Mouse (Mus musculus): ENCODE data around the gene Sirpa.

The Sirpa gene

GRCm38 (mm10) chr2:129606269-129606668 lies 13.6 kb downstream of the Sirpa start:
- no peak for DNase-seq (ENCODE audit: low spot score in 2 of 2)

DNA sequence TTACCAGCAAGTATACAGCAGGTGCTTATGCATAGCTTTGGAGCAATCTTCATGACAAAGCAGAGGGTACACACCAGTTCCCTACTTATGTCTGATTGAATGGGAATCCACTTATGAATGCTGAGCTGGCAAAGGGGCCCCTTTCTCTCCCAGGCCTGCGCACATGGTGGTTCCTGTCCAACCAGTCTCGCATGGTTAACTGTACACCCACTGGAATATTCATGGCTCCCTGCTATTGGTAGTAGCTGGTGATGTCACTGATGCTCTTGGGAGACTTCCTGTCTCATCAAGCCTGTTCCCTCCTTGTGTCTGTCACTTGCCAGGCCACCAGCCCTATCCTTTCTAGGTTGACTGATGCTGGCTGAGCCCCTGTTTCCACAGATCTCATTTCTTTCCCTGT lies 14.3 kb downstream of the Sirpa start:
- DNase-seq (ENCODE audit: low spot score in 2 of 2): no peak

DNA sequence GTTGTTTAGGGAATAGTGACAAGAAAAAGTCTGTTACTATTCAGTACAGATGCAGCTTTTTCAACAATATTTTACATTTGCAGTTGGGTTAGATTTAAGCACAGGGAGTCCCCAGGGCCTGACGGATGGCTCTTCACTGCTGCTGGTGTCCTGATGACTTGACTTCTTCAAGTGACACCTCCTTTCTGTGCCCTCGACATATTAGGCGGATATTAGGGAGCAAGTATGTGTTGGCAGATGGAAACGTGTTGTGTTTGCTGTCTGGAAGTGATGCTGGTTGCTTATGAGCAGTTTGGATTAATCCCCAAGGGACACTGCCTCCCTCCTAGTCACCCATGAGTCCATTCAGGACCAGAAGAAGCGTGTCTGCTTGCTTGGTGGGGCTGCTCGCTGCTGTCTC lies 21.3 kb downstream of the Sirpa start:
- no peak for DNase-seq (ENCODE audit: low spot score in 2 of 2)

GRCm38 (mm10) chr2:129614482-129615185 lies 22.0 kb downstream of the Sirpa start:
- no peak for DNase-seq (ENCODE audit: low spot score in 2 of 2)

DNA sequence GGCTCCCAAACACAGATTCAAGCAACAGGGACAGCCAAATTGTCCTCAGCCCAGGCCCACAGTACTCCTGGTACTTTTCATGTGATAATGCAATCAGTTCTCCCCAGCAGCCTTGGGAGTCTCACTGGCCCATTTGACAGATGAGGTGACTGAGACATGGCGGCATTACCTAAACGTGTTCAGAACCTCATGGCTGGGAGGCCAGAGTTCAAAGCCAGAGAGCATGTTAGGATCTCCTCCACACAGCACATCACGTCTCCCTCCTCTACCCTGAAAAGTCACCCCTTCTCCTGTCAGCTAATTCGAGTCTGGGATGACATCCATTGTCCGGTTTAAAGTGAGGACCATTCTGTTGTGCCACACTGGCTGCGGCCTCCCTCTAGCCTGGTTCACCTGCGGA lies 27.5 kb downstream of the Sirpa start:
- no peak for DNase-seq (ENCODE audit: low spot score in 2 of 2)

GRCm38 (mm10) chr2:129620881-129621280 lies 28.2 kb downstream of the Sirpa start:
- DNase-seq (ENCODE audit: low spot score in 2 of 2): no peak

DNA sequence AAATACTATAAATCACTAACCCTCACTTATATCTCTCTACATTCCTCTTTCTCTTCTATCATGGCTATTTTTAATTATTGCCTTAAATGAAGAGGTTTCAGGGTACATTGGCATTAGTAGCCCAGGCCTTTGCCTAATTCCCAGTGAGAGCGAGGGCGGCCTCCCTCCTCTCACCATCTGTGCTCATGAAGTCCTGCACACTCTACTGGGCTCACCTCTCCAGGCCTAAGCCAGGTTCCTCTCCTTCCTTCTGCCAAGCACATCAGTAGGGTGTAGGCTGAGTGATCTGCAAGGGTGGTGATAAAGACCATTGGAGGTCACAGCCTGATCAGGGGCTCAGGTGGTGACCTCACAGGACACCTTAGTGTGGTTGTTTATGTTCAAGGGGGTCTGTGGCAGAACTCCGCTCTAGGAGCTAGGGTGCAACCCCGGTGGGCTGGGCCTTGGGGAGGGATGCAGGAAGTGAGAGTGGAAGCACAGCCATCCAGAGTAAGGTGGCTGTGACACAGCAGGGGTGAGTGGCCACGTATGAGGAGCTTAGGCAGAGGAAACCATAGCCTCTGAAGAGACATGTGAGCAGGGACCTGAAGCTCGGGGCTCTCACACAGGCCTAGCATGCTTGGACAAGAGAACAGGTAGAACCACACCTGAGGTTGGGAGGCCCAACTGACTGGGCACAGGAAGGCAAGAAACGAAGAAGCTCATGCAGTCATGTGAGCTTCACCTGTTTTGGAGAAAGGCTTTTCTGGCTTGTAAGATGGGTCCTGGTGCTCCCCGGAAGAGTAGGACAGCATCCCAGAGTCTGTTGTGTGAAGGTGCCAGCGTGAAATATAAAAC lies 29.2 kb downstream of the Sirpa start:
- DNase-seq (ENCODE audit: low spot score in 2 of 2): no peak

DNA sequence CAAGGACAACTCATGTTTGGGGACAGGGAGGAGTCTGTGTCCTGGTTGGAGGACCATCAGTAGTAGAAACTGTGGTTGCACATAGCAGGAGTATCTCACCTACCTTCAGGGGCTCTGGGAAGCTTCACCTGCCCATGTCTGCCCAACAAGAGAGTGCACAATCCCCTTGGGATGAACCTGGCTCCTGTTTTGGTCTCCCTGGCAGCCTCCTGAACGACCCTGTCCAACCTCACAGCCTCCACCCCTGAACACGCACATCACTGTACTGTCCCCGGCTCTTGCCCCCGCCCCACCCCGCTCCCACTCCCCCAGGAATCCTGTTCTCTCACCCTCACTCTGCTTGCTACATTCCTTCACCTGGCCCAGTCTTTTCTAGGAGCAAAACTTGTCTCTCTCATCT lies 30.3 kb downstream of the Sirpa start:
- no peak for DNase-seq (ENCODE audit: low spot score in 2 of 2)

DNA sequence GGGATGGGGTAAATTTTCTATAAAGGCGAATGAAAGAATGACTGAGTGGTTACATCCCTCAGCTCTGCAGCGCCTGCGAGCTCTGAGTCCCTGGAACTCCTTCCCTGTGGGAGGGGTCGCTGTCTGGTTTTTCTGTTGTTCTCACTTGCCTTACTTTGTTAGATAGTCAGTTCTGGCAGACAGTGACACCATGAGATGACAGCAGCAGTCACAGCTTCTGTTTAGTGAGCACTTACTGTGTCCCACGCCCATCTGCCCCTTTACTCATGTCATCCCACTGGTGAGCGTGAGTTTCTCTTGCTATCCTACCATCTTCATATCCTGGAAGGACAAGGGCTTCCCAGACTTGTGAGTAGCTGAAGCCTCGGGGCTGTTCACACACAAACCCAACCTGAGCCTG lies 31.1 kb downstream of the Sirpa start:
- no peak for DNase-seq (ENCODE audit: low spot score in 2 of 2)

DNA sequence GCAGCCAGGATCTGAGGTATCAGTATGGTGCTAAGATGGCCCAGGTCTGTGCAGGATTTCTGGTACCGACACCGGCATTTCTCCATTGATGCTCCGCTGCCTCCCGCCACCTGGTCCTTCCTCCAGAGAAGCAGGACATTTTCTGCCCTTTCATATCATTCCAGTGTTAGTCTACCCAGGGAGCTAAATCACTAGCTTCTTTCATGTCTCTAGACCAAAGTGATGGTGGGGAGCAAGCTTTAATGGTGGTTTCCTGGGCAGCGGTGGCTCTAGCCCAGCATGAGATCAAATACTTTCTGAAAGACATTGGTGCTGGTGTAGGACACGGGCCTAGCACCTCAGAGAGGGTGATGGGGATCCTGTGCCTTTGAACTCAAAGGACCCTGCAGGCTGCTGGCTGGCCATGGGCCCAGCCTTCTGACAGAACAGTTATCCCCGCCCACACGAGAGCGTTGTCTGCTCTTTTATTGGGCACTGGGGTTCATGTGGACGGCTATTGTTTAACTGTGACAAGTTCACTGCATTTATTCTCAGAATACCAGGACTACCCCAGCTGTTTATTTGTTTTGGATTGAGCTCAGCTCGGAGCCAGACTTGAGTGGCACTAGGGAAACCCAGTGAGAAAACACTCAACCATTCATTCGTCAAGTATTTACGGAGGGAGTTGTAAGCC lies 31.7 kb downstream of the Sirpa start:
- no peak for DNase-seq (ENCODE audit: low spot score in 2 of 2)

DNA sequence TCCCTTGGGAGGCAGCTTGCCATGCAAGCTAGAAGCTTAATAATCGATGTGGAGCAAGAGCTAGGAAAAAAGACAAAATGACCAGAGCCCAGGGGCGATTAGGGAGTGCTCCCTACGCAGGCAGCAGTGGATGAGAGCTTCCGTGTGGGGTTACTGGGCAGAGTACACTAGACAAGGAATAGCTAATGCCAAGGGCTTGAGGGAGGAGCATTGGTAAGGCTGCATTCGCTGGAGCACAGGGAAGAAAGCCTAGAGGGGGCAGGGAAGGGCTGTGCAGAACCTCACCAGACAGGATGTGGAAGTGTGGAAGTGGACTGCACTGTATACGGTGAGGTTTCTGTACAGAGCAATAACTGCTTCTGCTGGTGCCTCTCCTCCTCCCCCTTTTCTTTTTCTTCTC lies 32.3 kb downstream of the Sirpa start:
- DNase-seq (ENCODE audit: low spot score in 2 of 2): no peak

DNA sequence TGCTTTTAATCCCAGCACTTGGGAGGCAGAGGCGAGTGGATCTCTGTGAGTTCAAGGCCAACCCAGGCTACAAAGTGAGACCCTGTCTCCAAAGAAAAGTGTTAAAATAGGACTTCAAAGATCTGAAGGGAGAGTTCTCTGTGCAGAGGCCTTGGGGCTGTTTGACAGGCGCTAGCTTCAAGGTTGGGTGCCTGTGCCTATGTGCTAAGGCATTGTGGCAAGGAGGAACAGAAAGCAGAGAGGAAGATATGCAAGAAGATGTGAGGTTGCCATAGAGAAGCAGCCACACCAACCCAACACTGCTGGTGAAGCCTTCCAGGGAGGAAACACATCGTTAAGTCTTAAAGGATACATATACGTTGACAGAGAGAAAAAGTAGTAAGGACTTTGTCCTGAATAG lies 33.2 kb downstream of the Sirpa start:
- no peak for DNase-seq (ENCODE audit: low spot score in 2 of 2)

DNA sequence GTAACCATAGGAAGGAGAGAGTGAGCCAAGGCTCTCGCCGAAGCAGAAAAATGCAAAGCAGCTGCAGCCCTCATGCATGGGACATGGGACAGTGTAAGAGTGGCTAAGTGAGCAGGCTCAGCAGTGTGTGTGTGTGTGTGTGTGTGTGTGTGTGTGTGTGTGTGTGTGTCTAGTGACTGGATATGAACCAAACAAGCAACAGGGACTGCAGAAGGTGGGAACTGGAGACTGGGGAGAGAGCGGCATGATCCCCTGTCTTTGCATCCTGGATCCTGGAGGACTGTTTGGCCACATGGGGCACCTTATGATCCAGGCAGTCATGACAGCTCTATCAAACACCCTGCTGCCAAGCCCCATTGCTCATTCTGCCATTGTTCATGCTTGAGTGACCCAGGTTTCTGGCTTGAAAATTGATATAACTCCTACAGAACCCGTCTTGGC lies 34.0 kb downstream of the Sirpa start:
- DNase-seq (ENCODE audit: low spot score in 2 of 2): no peak

DNA sequence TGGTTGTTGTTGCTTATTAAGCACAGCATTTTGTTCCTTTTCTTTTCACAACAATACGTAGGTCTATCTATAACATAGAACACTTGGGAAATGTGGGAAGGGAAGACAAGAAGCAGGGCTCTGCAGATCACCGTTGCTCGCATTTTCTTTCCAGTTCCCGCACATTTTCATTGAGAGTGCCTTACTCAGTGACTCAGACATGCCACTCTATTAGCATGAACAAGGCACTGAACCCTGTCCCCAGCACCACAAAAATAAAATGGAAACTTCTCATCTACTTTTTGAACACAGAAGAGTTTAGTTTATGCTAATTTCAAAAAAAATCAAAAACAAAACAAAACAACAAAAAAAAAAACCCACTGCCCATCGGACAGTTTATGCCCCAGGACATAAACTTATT lies 34.5 kb downstream of the Sirpa start:
- DNase-seq (ENCODE audit: low spot score in 2 of 2): no peak

DNA sequence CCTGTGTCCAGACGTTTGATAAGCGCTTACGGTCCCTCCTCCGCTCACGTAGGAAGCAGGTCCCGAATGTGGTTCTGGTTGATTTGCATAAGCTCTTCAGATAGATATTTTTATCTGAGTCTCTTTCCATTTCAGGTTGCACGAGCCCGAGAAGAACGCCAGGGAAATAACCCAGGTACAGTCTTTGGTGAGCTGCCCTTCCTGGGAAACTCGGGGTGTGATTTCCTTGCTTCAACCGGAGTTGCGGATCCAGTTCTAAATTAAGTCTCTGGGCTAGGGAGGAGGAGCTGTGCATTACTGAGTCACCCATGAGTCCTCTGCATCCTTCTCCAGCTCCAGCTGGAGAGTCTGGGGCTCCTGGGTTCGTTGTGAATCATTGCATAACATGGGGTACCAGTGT lies 35.2 kb downstream of the Sirpa start:
- DNase-seq (ENCODE audit: low spot score in 2 of 2): no peak

DNA sequence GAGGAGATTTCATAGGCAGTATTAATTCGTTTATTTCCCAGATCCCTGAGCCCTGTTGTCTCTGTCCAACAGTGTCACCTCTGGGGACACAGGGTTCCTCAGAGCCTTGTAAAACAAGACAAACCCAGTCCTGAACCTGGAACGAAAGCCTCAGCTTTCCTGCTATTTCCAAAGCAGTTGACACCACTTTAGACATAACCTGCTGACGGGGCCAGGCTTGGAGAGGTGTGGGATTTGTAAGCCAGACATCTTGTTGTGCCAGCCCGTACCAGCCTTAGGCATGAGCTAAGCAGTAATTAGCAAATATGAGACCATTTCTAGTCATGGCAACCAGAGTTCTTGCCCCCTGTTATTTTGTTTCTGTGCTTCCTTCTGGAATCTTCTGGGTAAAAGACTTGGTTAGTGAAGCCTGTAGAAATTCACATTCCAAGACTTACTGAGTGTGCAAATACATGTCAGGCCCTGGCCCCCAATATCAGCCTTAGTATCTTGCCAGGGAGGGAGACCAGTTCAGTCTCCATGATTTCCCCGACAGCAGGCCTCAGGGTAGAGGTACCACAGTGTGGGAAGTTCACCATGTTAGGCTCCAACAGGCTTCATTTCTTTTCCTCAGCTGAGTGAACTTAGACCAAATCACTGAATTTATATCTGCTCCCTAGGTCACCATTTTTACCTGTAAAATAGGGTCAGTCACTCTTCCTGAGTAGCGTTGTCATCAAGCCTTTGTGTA lies 36.0 kb downstream of the Sirpa start:
- no peak for DNase-seq (ENCODE audit: low spot score in 2 of 2)

- DNase-seq (ENCODE audit: low spot score in 2 of 2): no peak
These were observed 37.3 kb downstream of the Sirpa start for GRCm38 (mm10) chr2:129629786-129630531.

DNA sequence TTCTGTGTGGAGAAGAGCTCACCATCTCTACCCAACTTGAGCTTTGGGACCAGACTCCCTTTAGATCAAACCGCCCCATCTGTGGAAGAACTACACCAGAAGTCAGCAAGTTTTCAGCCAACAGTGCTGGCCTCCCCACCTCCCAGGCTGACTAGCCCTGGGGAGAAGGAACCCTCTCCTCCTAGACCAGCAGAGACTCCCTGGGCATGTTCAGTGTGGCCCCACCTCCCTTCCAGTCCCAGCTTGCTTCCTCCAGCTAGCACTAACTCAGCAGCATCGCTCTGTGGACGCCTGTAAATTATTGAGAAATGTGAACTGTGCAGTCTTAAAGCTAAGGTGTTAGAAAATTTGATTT lies 37.9 kb downstream of the Sirpa start:
- no peak for DNase-seq (ENCODE audit: low spot score in 2 of 2)

- DNase-seq (ENCODE audit: low spot score in 2 of 2): no peak
These were observed 38.5 kb downstream of the Sirpa start for GRCm38 (mm10) chr2:129630978-129631660.

DNA sequence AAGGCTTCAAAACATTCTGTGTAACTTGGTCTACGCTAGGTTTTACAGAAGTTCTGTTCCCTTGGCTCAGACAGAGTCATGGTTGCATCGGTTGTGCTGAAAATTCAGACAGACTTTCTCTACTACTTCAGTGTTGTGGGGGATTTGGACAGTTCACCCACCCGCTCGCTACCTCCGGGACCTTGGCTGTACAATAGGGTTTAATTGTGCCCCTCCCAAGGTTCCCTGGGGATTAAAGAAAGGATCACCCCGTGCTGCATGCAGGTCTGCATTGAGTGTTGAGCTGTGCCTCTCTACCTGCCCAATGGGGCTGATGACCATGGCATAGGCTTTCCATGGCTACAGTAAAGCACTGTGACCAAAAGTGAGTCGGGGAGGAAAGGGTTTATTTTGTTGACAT lies 39.7 kb downstream of the Sirpa start:
- no peak for DNase-seq (ENCODE audit: low spot score in 2 of 2)
